Mouse (Mus musculus) C2C12 (cell line): ENCODE measurements at regions not wholly inside any gene's neighbourhood (a gene's known extent, or its start where the extent isn't known, plus 50 kb on each side); places are given as distances from the start of the nearest gene placed in this dataset.

Experiments used
- CTCF ChIP-seq: IDR thresholded peaks from one replicate; pipeline ENCODE4 v1.5.1; 2011; ENCODE audit not compliant: control insufficient read depth, insufficient read depth, insufficient read length
- MAX ChIP-seq: IDR thresholded peaks from one replicate; pipeline ENCODE4 v1.6.1; 2011; ENCODE audit warnings: mild to moderate bottlenecking, control low read depth
- MYOG ChIP-seq: IDR thresholded peaks from one replicate; pipeline ENCODE4 v1.6.1; 2011; ENCODE audit not compliant: control insufficient read depth, insufficient read length; ENCODE audit errors: extremely low read depth
- USF1 ChIP-seq: IDR thresholded peaks from one replicate; pipeline ENCODE4 v1.6.1; 2011; ENCODE audit warnings: low read depth, mild to moderate bottlenecking, control low read depth, moderate library complexity

GRCm38 (mm10) chr6:66124292-66124691, 171.9 kb downstream of the 4930544G11Rik start:
- TF ChIP-seq CTCF (no peak), USF1 (no peak), MYOG (no peak), MAX (no peak)
